Mouse (Mus musculus) kidney, postnatal 25 days (tissue): ENCODE data around the gene Ssxb9.
"Not testable (repeated sequence)": the region's sequence is repeated elsewhere in the genome, so short reads cannot be mapped to it uniquely, and the experiment has no call there.

Experiments
- DNase-seq, 2 experiments: peaks; one replicate each; pipeline ENCODE4 v3.0.0; 2021; ENCODE audit warnings: mixed read lengths in 2 of 2

Gene Ssxb9

GRCm38 (mm10) chrX:8366678-8367077 is at the start of gene Ssxb9:
Gene Ssxb9, plus strand, starts transcription at chrX:8366978.
- not testable (repeated sequence) for DNase-seq

GRCm38 (mm10) chrX:8327124-8327523 is 39.7 kb upstream of the Ssxb9 start, which contains the start of gene Ssxb10:
Gene Ssxb10, plus strand, starts transcription at chrX:8327424.
- no peak for DNase-seq

GRCm38 (mm10) chrX:8413005-8413404 is 46.2 kb downstream of the Ssxb9 start, which contains the start of gene Ssxb1:
Gene Ssxb1, plus strand, starts transcription at chrX:8413305.
- not testable (repeated sequence) for DNase-seq
